Mouse (Mus musculus) MEL (cell line): ENCODE data around the gene Shtn1. TPM values are rescaled to one million over a fixed set of nuclear protein-coding genes. Genes with fewer than 3 reads are reported as not detected.

Experiments
- DNase-seq: peaks from one replicate; pipeline ENCODE4 v3.0.0; 2011; ENCODE audit warnings: low read depth, low spot score
- H3K27ac ChIP-seq: 2 replicates; pipeline ENCODE4 v1.5.1; 2012; ENCODE audit warnings: low read depth, mild to moderate bottlenecking, control low read depth, low read length, moderate library complexity; ENCODE audit not compliant: control insufficient read depth
- H3K27me3 ChIP-seq, 2 experiments: fragments of 150-350 bp in 1 of 2; sonication (generic) in 1 of 2; 2 replicates each; pipeline ENCODE4 v1.6.1; 2012; ENCODE audit warnings: low read length in 2 of 2, mild to moderate bottlenecking in 2 of 2, improper control_type of control experiment in 1 of 2, moderate library complexity in 1 of 2; ENCODE audit not compliant: insufficient read depth in 2 of 2, control insufficient read depth in 1 of 2
- H3K36me3 ChIP-seq, 2 experiments: 2 replicates each; pipeline ENCODE4 v1.6.1; 2012 to 2014; ENCODE audit warnings: low read length in 2 of 2, improper control_type of control experiment in 1 of 2, inconsistent platforms in 1 of 2, mild to moderate bottlenecking in 1 of 2; ENCODE audit not compliant: insufficient read depth in 2 of 2, control insufficient read depth in 1 of 2
- H3K4me1 ChIP-seq, 2 experiments: fragments of 150-350 bp in 1 of 2; sonication (generic) in 1 of 2; 2 replicates each; pipeline ENCODE4 v1.6.1; 2012; ENCODE audit warnings: low read length in 2 of 2, improper control_type of control experiment in 1 of 2, mild to moderate bottlenecking in 1 of 2; ENCODE audit not compliant: insufficient read depth in 2 of 2, control insufficient read depth in 1 of 2
- H3K4me3 ChIP-seq, 2 experiments: fragments of 150-350 bp in 1 of 2; sonication (generic) in 1 of 2; 2 replicates each; pipeline ENCODE4 v1.5.1; 2012; ENCODE audit warnings: low read depth in 2 of 2, low read length in 2 of 2, mild to moderate bottlenecking in 2 of 2, moderate library complexity in 2 of 2, control low read depth in 1 of 2, improper control_type of control experiment in 1 of 2; ENCODE audit not compliant: control insufficient read depth in 1 of 2, insufficient read depth in 1 of 2
- H3K79me2 ChIP-seq: 2 replicates; pipeline ENCODE4 v1.6.1; 2012; ENCODE audit warnings: mild to moderate bottlenecking, low read length, moderate library complexity; ENCODE audit not compliant: control insufficient read depth, poor library complexity, insufficient read depth
- H3K9ac ChIP-seq: 2 replicates; pipeline ENCODE4 v1.6.1; 2012; ENCODE audit warnings: low read depth, mild to moderate bottlenecking, control low read depth, low read length, moderate library complexity; ENCODE audit not compliant: control insufficient read depth, poor library complexity, severe bottlenecking
- H3K9me3 ChIP-seq: fragments of 150-350 bp; sonication (generic); replicated peaks from 2 replicates; pipeline ENCODE4 v1.6.1; 2012; ENCODE audit warnings: mild to moderate bottlenecking, low read length, improper control_type of control experiment, moderate library complexity; ENCODE audit not compliant: insufficient read depth
- BHLHE40 ChIP-seq: IDR thresholded peaks from 2 replicates; pipeline ENCODE4 v1.6.1; 2012; ENCODE audit warnings: low read depth, mild to moderate bottlenecking, inconsistent platforms, low read length, improper control_type of control experiment, borderline replicate concordance
- CHD2 ChIP-seq: IDR thresholded peaks from 2 replicates; pipeline ENCODE4 v1.6.1; 2011; ENCODE audit warnings: low read length, improper control_type of control experiment
- ETS1 ChIP-seq: IDR thresholded peaks from 2 replicates; pipeline ENCODE4 v1.6.1; 2012; ENCODE audit warnings: low read depth, mild to moderate bottlenecking, inconsistent platforms, low read length, improper control_type of control experiment, moderate library complexity
- GABPA ChIP-seq: IDR thresholded peaks from 2 replicates; pipeline ENCODE4 v1.6.1; 2012; ENCODE audit warnings: low read depth, mild to moderate bottlenecking, inconsistent platforms, low read length, improper control_type of control experiment, moderate library complexity
- HCFC1 ChIP-seq: IDR thresholded peaks from 2 replicates; pipeline ENCODE4 v1.6.1; 2012; ENCODE audit warnings: low read depth, mild to moderate bottlenecking, inconsistent platforms, low read length, improper control_type of control experiment, moderate library complexity
- KAT2A ChIP-seq: conservative IDR thresholded peaks from 2 replicates; pipeline ENCODE4 v1.6.1; 2012; ENCODE audit warnings: low read depth, low read length, improper control_type of control experiment, inconsistent platforms
- MAFK ChIP-seq: IDR thresholded peaks from 2 replicates; pipeline ENCODE4 v1.6.1; 2011; ENCODE audit warnings: low read depth, mild to moderate bottlenecking, low read length, improper control_type of control experiment, borderline replicate concordance
- MAZ ChIP-seq: IDR thresholded peaks from 2 replicates; pipeline ENCODE4 v1.6.1; 2012; ENCODE audit warnings: low read depth, mild to moderate bottlenecking, inconsistent platforms, low read length, improper control_type of control experiment
- MEF2A ChIP-seq: IDR thresholded peaks from 2 replicates; pipeline ENCODE4 v1.6.1; 2014; ENCODE audit warnings: low read depth, mild to moderate bottlenecking, inconsistent platforms, low read length, improper control_type of control experiment; ENCODE audit not compliant: poor library complexity, insufficient replicate concordance, severe bottlenecking; ENCODE audit errors: extremely low read depth
- MXI1 ChIP-seq: IDR thresholded peaks from 2 replicates; pipeline ENCODE4 v1.6.1; 2011; ENCODE audit warnings: mild to moderate bottlenecking, low read depth, low read length, improper control_type of control experiment
- MYC ChIP-seq: IDR thresholded peaks from 2 replicates; pipeline ENCODE4 v1.6.1; 2011; ENCODE audit warnings: low read depth, mild to moderate bottlenecking, low read length, improper control_type of control experiment, moderate library complexity
- NELFE ChIP-seq: IDR thresholded peaks from 2 replicates; pipeline ENCODE4 v1.6.1; 2011; ENCODE audit warnings: low read depth, low read length, improper control_type of control experiment
- NRF1 ChIP-seq: IDR thresholded peaks from 2 replicates; pipeline ENCODE4 v1.6.1; 2014; ENCODE audit warnings: low read depth, mild to moderate bottlenecking, inconsistent platforms, low read length, improper control_type of control experiment, moderate library complexity; ENCODE audit not compliant: poor library complexity, insufficient read depth, severe bottlenecking
- POLR2AphosphoS2 ChIP-seq: IDR thresholded peaks from 2 replicates; pipeline ENCODE4 v1.6.1; 2011; ENCODE audit warnings: low read length, improper control_type of control experiment
- POLR2AphosphoS5 ChIP-seq: IDR thresholded peaks from 2 replicates; pipeline ENCODE4 v1.6.1; 2012; ENCODE audit warnings: low read depth, borderline replicate concordance, mild to moderate bottlenecking, inconsistent platforms, low read length, moderate library complexity, mixed read lengths
- RCOR1 ChIP-seq: IDR thresholded peaks from 2 replicates; pipeline ENCODE4 v1.6.1; 2012; ENCODE audit warnings: low read depth, mild to moderate bottlenecking, inconsistent platforms, low read length, improper control_type of control experiment
- SIN3A ChIP-seq: IDR thresholded peaks from 2 replicates; pipeline ENCODE4 v1.6.1; 2012; ENCODE audit warnings: low read length, improper control_type of control experiment, inconsistent platforms
- SMC3 ChIP-seq: IDR thresholded peaks from 2 replicates; pipeline ENCODE4 v1.6.1; 2011; ENCODE audit warnings: low read depth, low read length, improper control_type of control experiment
- TAL1 ChIP-seq: IDR thresholded peaks from 2 replicates; pipeline ENCODE4 v1.6.1; 2012; ENCODE audit warnings: mild to moderate bottlenecking, inconsistent platforms, low read length, moderate library complexity, mixed read lengths
- TBP ChIP-seq: IDR thresholded peaks from 2 replicates; pipeline ENCODE4 v1.8.0; 2011; ENCODE audit warnings: low read depth, low read length, improper control_type of control experiment
- UBTF ChIP-seq: IDR thresholded peaks from 2 replicates; pipeline ENCODE4 v1.6.1; 2012; ENCODE audit warnings: low read depth, mild to moderate bottlenecking, inconsistent platforms, low read length, improper control_type of control experiment, moderate library complexity, borderline replicate concordance; ENCODE audit not compliant: insufficient read depth
- USF1 ChIP-seq: IDR thresholded peaks from 2 replicates; pipeline ENCODE4 v1.6.1; 2014; ENCODE audit warnings: low read depth, mild to moderate bottlenecking, inconsistent platforms, low read length, improper control_type of control experiment, moderate library complexity
- USF2 ChIP-seq, 2 experiments: IDR thresholded peaks; 2 replicates each; pipeline ENCODE4 v1.6.1; 2011 to 2012; ENCODE audit warnings: improper control_type of control experiment in 2 of 2, low read length in 2 of 2, borderline replicate concordance in 1 of 2, inconsistent platforms in 1 of 2, low read depth in 1 of 2, mild to moderate bottlenecking in 1 of 2; ENCODE audit not compliant: insufficient read depth in 1 of 2
- ZC3H11A ChIP-seq: IDR thresholded peaks from 2 replicates; pipeline ENCODE4 v1.6.1; 2012; ENCODE audit warnings: low read depth, mild to moderate bottlenecking, inconsistent platforms, low read length, improper control_type of control experiment
- ZMIZ1 ChIP-seq: IDR thresholded peaks from 2 replicates; pipeline ENCODE4 v1.6.1; 2012; ENCODE audit warnings: low read depth, mild to moderate bottlenecking, inconsistent platforms, low read length, improper control_type of control experiment, moderate library complexity
- ZNF384 ChIP-seq: IDR thresholded peaks from 2 replicates; pipeline ENCODE4 v1.6.1; 2012; ENCODE audit warnings: low read depth, mild to moderate bottlenecking, inconsistent platforms, low read length, improper control_type of control experiment
- polyA plus RNA-seq, 2 experiments: library from polyadenylated mRNA; stranded (reverse) in 1 of 2; unstranded in 1 of 2; fragments of >175 nt in 1 of 2; fragments of >200 nt in 1 of 2; gene quantifications; 2 replicates each; pipeline versions ENCODE4 v1.2.1 to v1.2.4; 2012; ENCODE audit warnings: low replicate concordance in 2 of 2, low read depth in 1 of 2; ENCODE audit not compliant: insufficient read length in 2 of 2, insufficient read depth in 1 of 2, missing spikeins in 1 of 2
- total RNA-seq: library from RNA; depleted of rRNA; stranded (reverse); fragments of 300-350 nt; gene quantifications from 2 replicates; pipeline ENCODE4 v1.2.3, GENCODE M21; 2012

The Shtn1 gene
- total and polyA plus RNA-seq, 3 experiments: 0.17 TPM; not detected in 2

DNA sequence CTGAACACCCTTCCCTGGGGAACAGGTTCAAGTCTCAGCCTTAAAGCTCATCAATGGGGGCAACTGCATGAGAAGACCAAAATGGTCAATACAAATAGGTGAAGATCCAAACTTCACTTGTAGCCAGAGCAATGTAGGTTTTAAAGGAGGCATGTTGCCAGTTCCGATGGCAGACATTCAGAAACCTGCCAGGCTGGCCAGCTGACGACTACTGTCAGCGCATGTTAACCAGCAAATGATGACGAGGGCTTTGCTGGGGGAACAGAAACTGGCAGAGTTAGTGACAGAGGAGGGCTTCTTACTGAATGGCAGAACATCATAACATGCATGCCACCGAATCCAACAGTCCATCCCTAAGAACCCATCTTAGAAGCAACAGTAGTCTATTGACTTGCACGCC, 2.9 kb downstream of the Shtn1 start:
- H3K27me3 ChIP-seq: peaks cover 0 to 1% of the 10 kb centered on the region in 2 experiments; a peak in 1 of 4 replicates
- TF ChIP-seq TBP (no peak), SMC3 (no peak), POLR2AphosphoS2 (no peak), RCOR1 (no peak), MAZ (no peak), HCFC1 (no peak), MYC (no peak), ZMIZ1 (no peak), USF2 (IDR thresholded peaks at IDR 0.05; ENCODE audit: borderline replicate concordance in 1 of 2, insufficient read depth in 1 of 2, low read depth in 1 of 2, low read length in 2 of 2) (no peak), MEF2A (no peak), UBTF (no peak), MXI1 (no peak), MAFK (no peak), ZC3H11A (no peak), POLR2AphosphoS5 (no peak), ETS1 (no peak), BHLHE40 (no peak), NELFE (no peak), SIN3A (no peak)
- TF ChIP-seq, all 39 proteins: peak for 0
- no peak for DNase-seq
- Histone ChIP-seq H3K36me3 (no peaks in the 10 kb centered on the region), H3K9ac (no peak overlapping the region), H3K4me1 (no peaks in the 10 kb centered on the region), H3K79me2 (no peaks in the 10 kb centered on the region), H3K9me3 (no peaks in the 10 kb centered on the region), H3K27ac (no peak overlapping the region), H3K4me3 (no peak overlapping the region)

- H3K79me2 ChIP-seq: no peaks in the 10 kb centered on the region
- H3K36me3 ChIP-seq: no peaks in the 10 kb centered on the region
- no peaks in the 10 kb centered on the region for H3K4me1 ChIP-seq
- no peak overlapping the region for H3K27ac ChIP-seq
- no peak for TF ChIP-seq MAZ
- no peak for TF ChIP-seq USF1
- TF ChIP-seq RCOR1: no peak
- no peak for TF ChIP-seq KAT2A
- TF ChIP-seq BHLHE40: no peak
- no peak for TF ChIP-seq GABPA
- TF ChIP-seq ZNF384: no peak
- TF ChIP-seq POLR2AphosphoS5: no peak
- TF ChIP-seq UBTF: no peak
- TF ChIP-seq HCFC1: no peak
- no peak for TF ChIP-seq TAL1
- no peak for TF ChIP-seq USF2 (IDR thresholded peaks at IDR 0.05; ENCODE audit: borderline replicate concordance in 1 of 2, insufficient read depth in 1 of 2, low read depth in 1 of 2, low read length in 2 of 2)
- no peak for TF ChIP-seq CHD2
- no peak for TF ChIP-seq MEF2A
- no peak for TF ChIP-seq NRF1
- H3K9ac ChIP-seq: no peak overlapping the region
- peaks cover 0 to 1% of the 10 kb centered on the region in 2 experiments; a peak in 1 of 4 replicates for H3K27me3 ChIP-seq
- no peak for DNase-seq
- H3K9me3 ChIP-seq: no peaks in the 10 kb centered on the region
- no peak overlapping the region for H3K4me3 ChIP-seq
Measured at GRCm38 (mm10) chr19:59071979-59072378, 3.9 kb downstream of the Shtn1 start.
